Mouse (Mus musculus): Measurements from ENCODE around the gene Ftl1-ps1.
A peak's percentile ranks its signal among the peaks of the same experiment; 100 is the strongest.

The Ftl1-ps1 gene

GRCm38 (mm10) chr13:74399298-74399839 lies at the start of gene Ftl1-ps1:
Ftl1-ps1 (plus strand) TSS chr13:74399694.
- peak in 1 of 2 experiments; percentile 6 for DNase-seq

- DNase-seq = no peak
These were observed 49.0 kb upstream of the Ftl1-ps1 start for GRCm38 (mm10) chr13:74350435-74350906.

DNA sequence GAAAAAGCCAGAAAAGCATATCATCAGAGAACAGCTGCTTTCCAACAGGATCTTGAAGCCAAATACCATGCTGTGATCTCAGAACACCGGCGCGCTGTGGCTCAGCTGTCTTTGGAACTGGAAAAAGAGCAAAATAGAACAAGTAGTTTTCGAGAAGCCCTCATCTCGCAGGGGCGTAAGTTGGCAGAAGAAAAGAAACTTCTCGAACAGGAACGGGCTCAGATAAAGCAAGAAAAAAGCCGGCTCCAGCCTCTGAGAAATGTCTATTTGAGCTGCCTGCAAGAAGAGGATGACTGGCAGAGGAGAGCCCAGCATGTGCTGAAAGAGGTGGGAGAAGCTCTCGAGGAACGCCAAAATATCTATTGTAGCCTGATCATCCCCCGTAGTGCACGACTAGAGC lies 43.0 kb upstream of the Ftl1-ps1 start:
- DNase-seq = no peak

- no peak for DNase-seq
These were observed 37.3 kb upstream of the Ftl1-ps1 start for GRCm38 (mm10) chr13:74362218-74362617.

- DNase-seq = peak in 1 of 2 experiments; percentile 10
These were observed 36.2 kb upstream of the Ftl1-ps1 start for GRCm38 (mm10) chr13:74363176-74363858.

GRCm38 (mm10) chr13:74363859-74364235 lies 35.6 kb upstream of the Ftl1-ps1 start, which contains the start of gene Lrrc14b:
Lrrc14b (minus strand) TSS chr13:74364005.
- DNase-seq = peak; percentile 39 to 46

- peak; percentile 40 to 56 for DNase-seq
These were observed 17.8 kb upstream of the Ftl1-ps1 start for GRCm38 (mm10) chr13:74381533-74382276.

GRCm38 (mm10) chr13:74382289-74382688 lies 17.2 kb upstream of the Ftl1-ps1 start:
- no peak for DNase-seq

DNA sequence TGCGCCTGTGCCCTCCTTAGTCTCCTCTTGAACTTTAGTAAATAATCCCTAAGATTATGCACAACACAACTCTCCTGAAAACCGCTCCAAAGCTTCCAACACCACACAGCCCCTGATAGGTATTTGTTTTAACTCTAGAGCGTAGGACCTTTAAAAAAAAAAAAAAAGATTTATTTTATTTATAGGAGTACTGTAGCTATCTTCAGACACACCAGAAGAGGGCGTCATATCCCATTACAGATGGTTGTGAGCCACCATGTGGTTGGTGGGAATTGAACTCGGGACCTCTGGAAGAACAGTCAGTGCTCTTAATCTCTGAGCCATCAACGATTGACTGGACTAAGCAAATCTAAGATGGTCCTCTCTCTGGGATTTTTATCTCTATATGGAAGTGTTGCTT lies 9.8 kb upstream of the Ftl1-ps1 start:
- DNase-seq = no peak

- peak; percentile 80 to 82 for DNase-seq
These were observed 9.0 kb upstream of the Ftl1-ps1 start, which contains the start of gene Zfp72 for GRCm38 (mm10) chr13:74390371-74390990. Zfp72 (minus strand) TSS chr13:74390836.

- peak; percentile 17 to 26 for DNase-seq
These were observed 8.3 kb upstream of the Ftl1-ps1 start for GRCm38 (mm10) chr13:74391156-74391555.

DNA sequence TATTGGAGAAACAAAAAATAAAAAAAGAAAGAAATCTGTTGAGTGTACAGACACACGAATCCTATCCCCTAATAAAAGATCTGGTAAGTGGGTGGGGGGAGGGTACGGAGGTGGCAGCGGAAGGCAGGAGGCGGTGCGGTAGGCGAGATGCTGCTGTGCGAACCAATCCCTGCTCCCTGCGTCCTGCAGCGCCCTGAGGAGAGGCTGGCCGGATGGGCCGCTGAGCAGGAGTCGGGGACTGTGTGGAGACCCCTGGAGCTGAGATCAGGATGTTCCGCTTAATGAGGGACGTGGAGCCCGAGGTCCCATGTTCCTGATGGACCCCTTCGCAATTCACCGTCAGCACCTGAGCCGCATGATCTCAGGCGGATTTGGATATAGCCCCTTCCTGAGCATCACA lies 40.4 kb downstream of the Ftl1-ps1 start:
- DNase-seq = peak in 1 of 2 experiments; percentile 2

Measured in cerebellum, postnatal 10 days (tissue).